Mouse (Mus musculus) megakaryocyte, embryonic 14.5 days (primary cell): Measurements from ENCODE around the gene Adcy7.

Experiments
- FLI1 ChIP-seq: IDR thresholded peaks from 2 replicates; pipeline ENCODE4 v1.6.1; 2012; ENCODE audit warnings: low read length, inconsistent platforms, mixed read lengths
- GATA1 ChIP-seq: IDR thresholded peaks from 3 replicates; pipeline ENCODE4 v1.6.1; 2012; ENCODE audit warnings: mixed read lengths, low read length, inconsistent platforms, borderline replicate concordance

DNA sequence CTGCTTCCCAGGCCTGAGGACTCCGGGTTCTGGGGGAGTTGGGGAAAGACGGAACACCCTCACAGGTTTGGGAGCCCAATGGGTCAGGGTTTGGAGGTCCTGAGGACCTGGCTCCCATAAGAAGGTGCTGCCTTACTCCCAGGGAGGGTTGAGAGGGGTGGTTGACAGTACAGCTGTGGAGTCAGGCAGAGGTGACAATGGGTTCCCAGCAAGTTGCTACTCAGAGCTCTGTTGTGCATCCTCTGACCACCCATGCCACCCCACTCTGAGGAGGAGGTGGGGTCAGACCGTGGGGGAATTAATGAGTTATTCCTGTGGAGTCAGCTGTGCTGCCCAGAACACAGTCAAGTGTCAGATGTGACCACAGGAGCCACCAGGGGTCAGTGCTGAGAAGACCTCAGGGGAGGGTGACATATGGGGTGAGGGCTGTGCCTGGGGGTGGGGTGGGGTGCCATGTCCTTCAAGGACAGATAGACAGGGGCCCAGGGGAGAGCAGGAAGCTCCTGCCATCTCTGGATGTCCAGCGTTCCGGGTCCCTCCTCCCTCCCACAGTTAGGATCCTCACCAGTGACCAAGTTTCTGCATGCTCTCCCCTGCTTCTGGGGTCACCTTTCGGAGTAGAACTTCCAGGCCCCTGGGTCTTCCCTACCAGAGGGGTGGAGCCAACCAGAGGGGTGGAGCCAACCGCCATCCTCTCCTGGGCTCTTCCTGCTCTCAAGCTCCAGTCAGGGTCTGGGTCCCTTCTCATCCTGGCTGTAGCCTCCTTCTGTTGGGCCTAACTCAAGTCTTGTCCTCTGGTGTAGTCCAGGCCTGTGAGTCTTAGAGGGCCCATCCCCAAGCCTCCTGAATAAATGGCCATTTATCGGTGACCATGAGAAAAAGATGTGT, 13.5 kb downstream of the Adcy7 start:
- TF ChIP-seq FLI1 (no peak), GATA1 (no peak)
